In genomic region chr17:45815833-45816232, GRCm38 (mm10) we compare ENCODE assay signal across 7 mouse cellular contexts.
A peak's percentile ranks its signal among the peaks of the same experiment; 100 is the strongest.
DNase-seq lines count a peak whose midpoint lies in the region; TF ChIP-seq lines count a peak whose summit lies in the region.

No protein-coding gene starts in this region.

- TF ChIP-seq CTCF in left cerebral cortex, adult 2 months (IDR thresholded peaks at IDR 0.05) = peak; percentile 20

- H3K36me3 ChIP-seq in limb, embryonic 10.5 days = no peaks in the 10 kb centered on the region
- no peaks in the 10 kb centered on the region for H3K36me3 ChIP-seq in hindbrain, embryonic 10.5 days

- H3K27ac ChIP-seq in left cerebral cortex, adult 2 months = no peak overlapping the region
- peak overlapping the region; percentile 42; the same call in 1 of the 2 replicates for H3K27ac ChIP-seq in limb, embryonic 10.5 days
- H3K27ac ChIP-seq in hindbrain, embryonic 10.5 days = no peak overlapping the region

- H3K4me1 ChIP-seq in limb, embryonic 10.5 days = peaks cover 40% of the 10 kb centered on the region
- H3K4me1 ChIP-seq in hindbrain, embryonic 10.5 days (replicated peaks) = peaks cover 16% of the 10 kb centered on the region

- 35% methylated on average over 2 of the region's 2 CpGs for WGBS in limb, embryonic 10.5 days
- WGBS in hindbrain, embryonic 10.5 days = 52% methylated on average over 2 of the region's 2 CpGs

- H3K27me3 ChIP-seq in limb, embryonic 10.5 days (ENCODE audit: low read depth, poor library complexity, severe bottlenecking) = peaks cover 11% of the 10 kb centered on the region; the same call in 1 of the 2 replicates
- peaks cover 19% of the 10 kb centered on the region; the same call in 1 of the 2 replicates for H3K27me3 ChIP-seq in hindbrain, embryonic 10.5 days (ENCODE audit: insufficient read depth, poor library complexity, severe bottlenecking)

- intact Hi-C loops in left cerebral cortex, adult 2 months (cut with DNase I) = no loop called here
- intact Hi-C loops in gastrocnemius, postnatal 36 days (cut with DNase I) = no loop called here

- H3K9me3 ChIP-seq in limb, embryonic 10.5 days (replicated peaks) = no peaks in the 10 kb centered on the region
- no peaks in the 10 kb centered on the region for H3K9me3 ChIP-seq in hindbrain, embryonic 10.5 days

- H3K4me3 ChIP-seq in left cerebral cortex, adult 2 months = no peak overlapping the region
- no peak overlapping the region for H3K4me3 ChIP-seq in limb, embryonic 10.5 days
- H3K4me3 ChIP-seq in hindbrain, embryonic 10.5 days = no peak overlapping the region

- DNase-seq in left cerebral cortex, adult 2 months (ENCODE audit: extremely low spot score in 1 of 2, low spot score in 2 of 2) = peak in 1 of 2 experiments; percentile 29
- no peak for DNase-seq in left cerebral cortex, adult 9 months (ENCODE audit: low spot score in 2 of 2)
- peak; percentile 72 for DNase-seq in adrenal gland, postnatal 10 days
- peak; percentile 56 to 58 for DNase-seq in gastrocnemius, postnatal 36 days
- no peak for DNase-seq in limb, embryonic 10.5 days (ENCODE audit: low spot score)
- DNase-seq in spleen, postnatal 36 days (ENCODE audit: low spot score in 2 of 2) = no peak
- DNase-seq in hindbrain, embryonic 10.5 days (ENCODE audit: low spot score) = no peak

Comparison
In these comparisons a context has a peak if more than half of its experiments do, and no peak if none do; other contexts are left out.
1. DNase-seq: peak in adrenal gland, postnatal 10 days (single experiment) and gastrocnemius, postnatal 36 days (2 of 2); none in left cerebral cortex, adult 9 months (0 of 2), limb, embryonic 10.5 days (single experiment), spleen, postnatal 36 days (0 of 2) and hindbrain, embryonic 10.5 days (single experiment).